Mouse (Mus musculus): Measurements from ENCODE around the gene Gimap7. TPM values are rescaled to one million over a fixed set of nuclear protein-coding genes. Genes with fewer than 3 reads are reported as not detected.

The Gimap7 gene
- total RNA-seq, 2 experiments from 2014 or later = not detected

DNA sequence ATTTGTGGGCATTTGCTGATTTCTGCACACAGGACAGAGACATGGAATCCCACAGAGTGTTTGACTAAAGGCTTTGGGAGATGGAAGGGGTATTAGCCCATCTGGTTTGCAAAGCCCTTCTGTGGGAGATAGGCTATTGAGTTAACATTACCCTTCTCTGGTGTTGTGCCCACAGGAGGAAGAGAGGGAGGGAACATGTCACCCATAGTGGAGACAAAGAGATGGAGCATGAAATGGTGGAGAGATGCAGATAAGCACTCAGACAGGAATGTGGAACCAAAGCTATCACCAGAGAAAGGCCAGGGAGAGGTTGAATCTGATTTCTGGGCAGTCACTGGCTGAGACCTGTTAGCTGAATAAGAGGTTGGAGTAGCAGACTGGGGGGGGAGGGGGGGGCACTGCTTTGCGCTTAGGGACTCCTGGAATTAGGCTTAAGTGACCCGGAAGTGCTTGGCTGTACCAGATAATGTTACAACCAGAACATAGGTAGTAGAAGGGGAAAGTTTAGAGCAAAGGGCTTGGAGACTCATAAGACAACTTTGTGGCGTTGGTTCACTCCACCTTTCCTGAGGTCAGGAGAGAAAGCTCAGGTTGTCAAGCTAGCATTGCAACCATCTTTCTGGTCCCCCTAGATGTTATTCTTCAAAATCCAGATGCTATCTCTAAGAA is 22.2 kb downstream of the Gimap7 start:
- DNase-seq (ENCODE audit: low spot score in 2 of 2) = no peak

- DNase-seq (ENCODE audit: low spot score in 2 of 2) = no peak
Observed at GRCm38 (mm10) chr6:48741273-48741672, 22.9 kb downstream of the Gimap7 start.

DNA sequence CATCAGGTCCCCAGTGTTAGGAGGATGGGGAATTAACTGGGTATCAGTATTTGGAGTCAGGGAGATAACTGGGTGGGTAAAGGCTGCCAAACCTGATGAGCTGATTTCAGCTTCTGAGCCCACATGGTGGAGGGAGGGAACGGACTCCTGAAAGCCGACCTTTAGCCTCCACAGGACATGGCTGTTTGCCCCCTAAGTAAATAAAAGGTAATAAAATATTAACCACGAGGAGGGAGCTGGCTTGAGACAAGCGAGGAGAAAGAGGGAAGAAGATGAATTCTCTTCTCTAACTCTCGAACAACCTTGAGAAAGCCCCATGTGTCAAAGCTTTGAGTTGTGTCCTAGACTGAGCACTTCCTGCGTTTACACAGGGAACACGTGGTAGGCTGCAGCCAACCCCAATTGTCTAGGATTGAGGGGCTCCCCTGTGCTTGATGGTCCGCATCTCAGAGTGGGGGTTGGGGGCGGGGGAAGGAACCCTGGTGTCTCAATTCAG is 23.3 kb downstream of the Gimap7 start:
- DNase-seq (ENCODE audit: low spot score in 2 of 2) = no peak

GRCm38 (mm10) chr6:48742422-48743351 is 24.3 kb downstream of the Gimap7 start:
- peak; percentile 22 to 27 for DNase-seq (ENCODE audit: low spot score in 2 of 2)

GRCm38 (mm10) chr6:48745490-48745889 is 27.1 kb downstream of the Gimap7 start:
- no peak for DNase-seq (ENCODE audit: low spot score in 2 of 2)

DNA sequence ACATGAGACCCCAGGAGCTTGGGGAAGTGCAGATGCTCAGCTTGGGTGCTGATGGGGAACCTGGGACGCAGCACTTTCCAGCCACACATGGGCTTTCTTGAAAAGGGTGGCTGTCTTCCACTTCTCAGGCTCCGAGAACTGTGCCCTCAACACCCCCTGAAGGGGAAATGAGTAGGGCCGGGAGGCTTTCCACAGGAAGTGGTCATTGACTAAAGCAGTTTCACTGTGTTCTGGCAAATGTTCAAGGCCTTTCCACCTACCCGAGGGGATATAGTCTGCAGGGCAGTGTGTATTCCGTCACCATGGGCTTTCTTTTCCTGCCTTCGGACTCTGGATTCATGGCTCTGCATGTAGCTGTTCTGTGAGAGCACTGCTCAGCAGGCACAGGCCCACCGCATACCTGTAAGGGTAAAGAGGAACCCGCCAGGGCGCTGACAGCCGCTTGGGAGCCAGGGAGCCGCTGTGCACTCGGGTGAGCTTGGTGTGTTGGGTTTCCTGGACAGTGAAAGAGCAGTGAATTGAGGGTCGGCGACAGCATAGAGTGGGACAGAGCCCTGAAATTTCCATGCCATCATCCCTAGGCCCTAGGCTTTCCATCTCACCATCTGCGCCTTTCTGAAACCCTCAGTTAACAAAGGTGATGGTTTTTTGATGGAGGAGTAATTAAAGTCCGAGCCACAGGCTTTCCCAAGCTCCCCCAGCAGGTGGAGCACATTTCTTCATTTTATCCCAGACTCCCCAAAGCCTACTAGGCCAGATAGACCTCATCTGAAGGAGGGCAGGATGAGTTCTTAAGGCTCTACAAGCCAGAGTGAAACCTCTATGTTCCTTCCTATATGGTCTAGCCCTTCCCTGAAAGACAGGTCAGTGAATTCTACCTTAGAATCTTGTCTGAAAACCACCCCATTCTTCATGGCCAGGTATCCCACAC is 27.8 kb downstream of the Gimap7 start, which contains the start of gene Gimap5:
Gene Gimap5, plus strand, starts transcription at position 239 of the 931 bp plus-strand sequence.
- peak; percentile 22 to 41 for DNase-seq (ENCODE audit: low spot score in 2 of 2)

- DNase-seq (ENCODE audit: low spot score in 2 of 2) = no peak
Observed at GRCm38 (mm10) chr6:48747091-48747966, 28.9 kb downstream of the Gimap7 start.

DNA sequence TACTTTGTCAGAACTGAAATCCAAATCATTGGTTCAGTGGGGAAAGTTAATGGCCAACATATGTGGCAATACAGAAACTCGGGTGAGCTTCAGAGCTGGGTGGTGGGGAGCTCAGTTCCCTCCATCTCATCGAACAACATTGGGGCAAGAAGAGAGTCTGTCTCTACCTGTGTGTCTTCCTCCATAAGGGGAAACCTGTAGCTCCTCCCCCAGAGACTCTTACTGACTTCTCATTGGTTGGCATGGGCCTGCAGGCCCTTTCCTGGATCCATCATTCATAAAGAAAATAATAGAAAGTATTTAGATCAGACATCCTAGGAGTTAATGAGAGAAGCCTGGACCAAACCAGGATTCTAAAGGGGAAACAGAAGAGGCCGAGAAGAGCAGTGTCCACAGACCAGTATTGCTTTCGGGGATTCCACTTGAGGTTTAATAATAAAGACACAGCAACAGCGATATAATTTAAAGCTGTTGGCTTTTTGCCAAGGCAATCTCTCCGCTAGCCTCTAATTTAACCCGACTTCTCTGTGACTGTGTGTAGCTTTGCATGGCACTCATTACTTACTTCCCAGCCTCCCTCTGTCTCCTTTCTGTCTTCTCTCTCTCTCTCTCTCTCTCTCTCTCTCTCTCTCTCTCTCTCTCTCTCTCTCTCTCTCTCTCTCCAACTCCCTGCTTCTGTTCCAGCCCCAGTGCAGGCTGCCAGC is 45.3 kb downstream of the Gimap7 start:
- DNase-seq (ENCODE audit: low spot score in 2 of 2) = no peak

- DNase-seq (ENCODE audit: low spot score in 2 of 2) = no peak
Observed at GRCm38 (mm10) chr6:48764496-48764895, 46.1 kb downstream of the Gimap7 start.

- DNase-seq (ENCODE audit: low spot score in 2 of 2) = no peak
Observed at GRCm38 (mm10) chr6:48768178-48768869, 49.9 kb downstream of the Gimap7 start.

- DNase-seq (ENCODE audit: low spot score in 2 of 2) = no peak
Observed at GRCm38 (mm10) chr6:48768933-48769332, 50.5 kb downstream of the Gimap7 start.

- DNase-seq (ENCODE audit: low spot score in 2 of 2) = no peak
Observed at GRCm38 (mm10) chr6:48770696-48771095, 52.3 kb downstream of the Gimap7 start, which contains the start of gene Gimap3. Gene Gimap3 (minus strand): TSS chr6:48770851.

- DNase-seq (ENCODE audit: low spot score in 2 of 2) = peak; percentile 84 to 85
Observed at GRCm38 (mm10) chr6:48772030-48772429, 53.6 kb downstream of the Gimap7 start.

Other genes with a start within 250 kb of the Gimap7 start
- gene Atp6v0e2, start 181.0 kb upstream of the Gimap7 start, total RNA-seq (2021) = 100 to 1,000 TPM; 413 to 459 TPM
- gene Lrrc61, start 163.8 kb upstream of the Gimap7 start, total RNA-seq (2021) = 10 to 100 TPM; 27.0 to 30.6 TPM
- 10 to 100 TPM; 15.1 to 15.3 TPM for gene Rarres2, start 145.8 kb upstream of the Gimap7 start, total RNA-seq (2021)
- not detected for gene Gm45021, start 129.0 kb upstream of the Gimap7 start, total RNA-seq (2021)
- gene Repin1, start 124.7 kb upstream of the Gimap7 start, total RNA-seq (2021) = 10 to 100 TPM; 29.2 to 30.1 TPM
- not detected for gene Gm44965, start 124.7 kb upstream of the Gimap7 start, total RNA-seq (2021)
- gene Zfp775, start 116.6 kb upstream of the Gimap7 start, total RNA-seq (2021) = 1 to 10 TPM; 5.6 to 6.6 TPM
- gene AI854703, start 91.9 kb upstream of the Gimap7 start, total RNA-seq (2021) = 10 to 100 TPM; 13.7 to 15.5 TPM
- 1 to 10 TPM; 1.5 to 1.7 TPM for gene Gimap8, start 71.4 kb upstream of the Gimap7 start, total RNA-seq (2021)
- 1 to 10 TPM; 1.0 to 1.4 TPM for gene Gimap9, start 42.5 kb upstream of the Gimap7 start, total RNA-seq (2021)
- gene Gimap4, start 34.1 kb upstream of the Gimap7 start, total RNA-seq (2021) = under 1 TPM; 0.58 to 0.71 TPM
- gene Gimap6, start 10.4 kb upstream of the Gimap7 start, total RNA-seq (2021) = 1 to 10 TPM; 6.2 to 8.2 TPM
- not detected for gene Gm28053, start within 50 bp of the Gimap7 start, total RNA-seq (2021)
- 1 to 10 TPM; 3.0 to 3.2 TPM for gene Gimap1, start 20.4 kb downstream of the Gimap7 start, total RNA-seq (2021)
- 1 to 10 TPM in 1 of 2 experiments, under 1 TPM in 1; 0.98 to 1.2 TPM for gene Gimap5, start 27.6 kb downstream of the Gimap7 start, total RNA-seq (2021)
- not detected for gene Gimap3, start 52.2 kb downstream of the Gimap7 start, total RNA-seq (2021)
- 10 to 100 TPM; 14.7 to 15.4 TPM for gene Tmem176a, start 122.3 kb downstream of the Gimap7 start, total RNA-seq (2021)
- 10 to 100 TPM; 45.6 to 47.8 TPM for gene Tmem176b, start 122.9 kb downstream of the Gimap7 start, total RNA-seq (2021)
- not detected for gene Aoc1, start 154.3 kb downstream of the Gimap7 start, total RNA-seq (2021)
- not detected for gene 1600015I10Rik, start 211.3 kb downstream of the Gimap7 start, total RNA-seq (2021)

Measured in layer of hippocampus, postnatal 10 days (tissue).